Mouse (Mus musculus): Measurements from ENCODE around the gene Mgst2. TPM values are rescaled to one million over a fixed set of nuclear protein-coding genes. Genes with fewer than 3 reads are reported as not detected.
A peak's percentile ranks its signal among the peaks of the same experiment; 100 is the strongest.

Mgst2 gene
- total and polyA plus RNA-seq, 2 experiments from 2014 or later, result 1.0 TPM; not detected in 1

DNA sequence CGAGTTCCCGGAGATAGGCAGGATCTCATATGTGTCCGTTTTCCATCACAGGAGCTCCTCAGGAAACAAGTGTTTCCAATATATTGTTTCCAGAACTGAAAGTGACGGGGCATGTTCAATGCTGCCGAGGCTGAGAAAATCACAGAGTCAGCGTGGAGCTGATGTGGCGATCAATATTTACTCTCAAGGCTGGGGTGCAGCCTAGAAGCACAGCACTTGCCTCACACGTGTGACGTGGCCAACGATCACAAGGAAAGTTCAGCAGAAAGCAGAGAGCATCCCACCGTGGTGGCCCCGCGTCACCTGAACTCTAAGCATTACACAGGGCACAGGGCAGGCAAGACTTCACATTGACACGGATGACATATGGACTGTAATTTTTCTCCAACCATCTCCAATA lies 34.4 kb downstream of the Mgst2 start:
- ATAC-seq, result no peak
- no peak for TF ChIP-seq CTCF (IDR thresholded peaks at IDR 0.05; ENCODE audit: low read depth)

DNA sequence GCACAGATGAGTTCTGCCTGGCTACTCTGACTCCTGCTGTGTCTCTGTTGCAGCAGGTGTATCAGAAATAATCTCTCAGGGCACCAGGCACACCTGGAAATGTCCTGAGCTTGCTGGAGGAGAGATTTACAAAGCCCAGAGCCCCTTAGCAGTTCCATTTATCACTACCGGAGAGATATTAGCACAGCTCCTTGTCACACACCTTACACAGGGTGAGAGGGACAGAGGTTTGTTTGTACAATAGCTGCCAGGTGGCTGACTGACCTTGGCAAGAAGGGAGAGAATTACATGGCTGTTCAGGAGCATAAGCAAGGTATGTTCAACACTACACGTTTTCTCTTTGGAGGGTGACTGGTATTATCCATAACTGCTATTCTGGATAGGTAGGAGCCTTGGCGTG lies 35.6 kb downstream of the Mgst2 start:
- no peaks in the 10 kb centered on the region; the same call in 1 of the 2 replicates for H3K36me3 ChIP-seq (ENCODE audit: insufficient read depth, low read length)
- H3K27me3 ChIP-seq (ENCODE audit: insufficient read depth, low read length), result no peaks in the 10 kb centered on the region
- no peaks in the 10 kb centered on the region for H3K9me3 ChIP-seq (ENCODE audit: low read length)
- 81% methylated on average over 3 of the region's 3 CpGs for WGBS
- no peak overlapping the region for H3K9ac ChIP-seq (replicated peaks; ENCODE audit: low read length)
- no peak for TF ChIP-seq CTCF (IDR thresholded peaks at IDR 0.05; ENCODE audit: low read depth)
- H3K4me3 ChIP-seq (ENCODE audit: low read length), result no peak overlapping the region
- no peak overlapping the region for H3K4me2 ChIP-seq (ENCODE audit: low read depth, low read length)
- H3K27ac ChIP-seq, result no peak overlapping the region
- no peak for ATAC-seq
- peaks cover 7% of the 10 kb centered on the region for H3K4me1 ChIP-seq (ENCODE audit: insufficient read depth, low read length)
- DNase-seq (ENCODE audit: low spot score), result no peak

More for the DNA sequence above, 34.4 kb downstream of the Mgst2 start:
- Histone ChIP-seq H3K9me3 (ENCODE audit: low read length) (no peaks in the 10 kb centered on the region), H3K4me1 (ENCODE audit: insufficient read depth, low read length) (no peaks in the 10 kb centered on the region), H3K27ac (no peak overlapping the region), H3K27me3 (ENCODE audit: insufficient read depth, low read length) (no peaks in the 10 kb centered on the region), H3K4me2 (ENCODE audit: low read depth, low read length) (no peak overlapping the region), H3K9ac (replicated peaks; ENCODE audit: low read length) (no peak overlapping the region), H3K4me3 (ENCODE audit: low read length) (no peak overlapping the region), H3K36me3 (ENCODE audit: insufficient read depth, low read length) (peaks cover 9% of the 10 kb centered on the region)
- WGBS, result 90% methylated on average over 14 of the region's 14 CpGs
- no peak for DNase-seq (ENCODE audit: low spot score)

GRCm38 (mm10) chr3:51697931-51698330 lies 37.8 kb downstream of the Mgst2 start:
- H3K4me3 ChIP-seq (ENCODE audit: low read length), result no peak overlapping the region
- no peaks in the 10 kb centered on the region for H3K36me3 ChIP-seq (ENCODE audit: insufficient read depth, low read length)
- ATAC-seq, result no peak
- DNase-seq (ENCODE audit: low spot score), result no peak
- peaks cover 18% of the 10 kb centered on the region for H3K4me1 ChIP-seq (ENCODE audit: insufficient read depth, low read length)
- H3K9ac ChIP-seq (replicated peaks; ENCODE audit: low read length), result no peak overlapping the region
- TF ChIP-seq CTCF (IDR thresholded peaks at IDR 0.05; ENCODE audit: low read depth), result no peak
- 95% methylated on average over 3 of the region's 3 CpGs for WGBS
- H3K27me3 ChIP-seq (ENCODE audit: insufficient read depth, low read length), result no peaks in the 10 kb centered on the region
- H3K4me2 ChIP-seq (ENCODE audit: low read depth, low read length), result no peak overlapping the region
- no peak overlapping the region for H3K27ac ChIP-seq
- H3K9me3 ChIP-seq (ENCODE audit: low read length), result no peaks in the 10 kb centered on the region

DNA sequence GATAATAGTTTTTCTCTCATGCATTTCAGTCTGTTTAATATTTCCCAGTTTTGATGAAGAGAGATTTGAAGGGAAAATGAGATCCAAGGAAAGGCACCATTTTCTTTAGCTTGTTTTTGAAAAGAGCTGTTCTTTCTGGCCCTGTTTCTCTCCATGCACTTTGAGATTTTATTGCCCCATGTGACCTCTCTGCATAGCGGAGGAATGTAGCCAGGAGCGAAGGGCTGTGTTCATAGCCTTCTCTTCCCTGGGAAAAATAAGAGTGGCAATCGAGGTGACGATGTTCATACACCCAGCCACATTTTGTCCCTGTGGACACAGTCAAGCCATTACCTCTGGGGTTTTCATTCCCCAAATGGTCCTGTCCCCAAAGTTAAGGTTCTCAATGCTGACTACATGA lies 40.0 kb downstream of the Mgst2 start:
- Histone ChIP-seq H3K27ac (peak overlapping the region; percentile 78), H3K9me3 (ENCODE audit: low read length) (no peaks in the 10 kb centered on the region), H3K36me3 (ENCODE audit: insufficient read depth, low read length) (no peaks in the 10 kb centered on the region), H3K4me3 (ENCODE audit: low read length) (no peak overlapping the region), H3K27me3 (ENCODE audit: insufficient read depth, low read length) (no peaks in the 10 kb centered on the region), H3K9ac (replicated peaks; ENCODE audit: low read length) (peak overlapping the region; percentile 45; the same call in 1 of the 2 replicates), H3K4me2 (ENCODE audit: low read depth, low read length) (peak overlapping the region; percentile 62; the same call in 1 of the 2 replicates), H3K4me1 (ENCODE audit: insufficient read depth, low read length) (peaks cover 18% of the 10 kb centered on the region)
- WGBS, result 64% methylated on average over 4 of the region's 4 CpGs
- DNase-seq (ENCODE audit: low spot score) (no peak), ATAC-seq (no peak)
- TF ChIP-seq CTCF (IDR thresholded peaks at IDR 0.05; ENCODE audit: low read depth), result no peak

- Histone ChIP-seq H3K4me3 (ENCODE audit: low read length) (peak overlapping the region; percentile 36), H3K36me3 (ENCODE audit: insufficient read depth, low read length) (no peaks in the 10 kb centered on the region), H3K9me3 (ENCODE audit: low read length) (no peaks in the 10 kb centered on the region), H3K27ac (peak overlapping the region; percentile 78), H3K27me3 (ENCODE audit: insufficient read depth, low read length) (no peaks in the 10 kb centered on the region), H3K4me2 (ENCODE audit: low read depth, low read length) (peak overlapping the region; percentile 62), H3K4me1 (ENCODE audit: insufficient read depth, low read length) (peaks cover 18% of the 10 kb centered on the region), H3K9ac (replicated peaks; ENCODE audit: low read length) (peak overlapping the region; percentile 45)
- WGBS, result 13% methylated on average over 15 of the region's 15 CpGs
- DNase-seq (ENCODE audit: low spot score), result peak; percentile 56
- TF ChIP-seq CTCF (IDR thresholded peaks at IDR 0.05; ENCODE audit: low read depth), result no peak
- ATAC-seq, result no peak
Measured at GRCm38 (mm10) chr3:51700731-51701280, 40.6 kb downstream of the Mgst2 start.

DNA sequence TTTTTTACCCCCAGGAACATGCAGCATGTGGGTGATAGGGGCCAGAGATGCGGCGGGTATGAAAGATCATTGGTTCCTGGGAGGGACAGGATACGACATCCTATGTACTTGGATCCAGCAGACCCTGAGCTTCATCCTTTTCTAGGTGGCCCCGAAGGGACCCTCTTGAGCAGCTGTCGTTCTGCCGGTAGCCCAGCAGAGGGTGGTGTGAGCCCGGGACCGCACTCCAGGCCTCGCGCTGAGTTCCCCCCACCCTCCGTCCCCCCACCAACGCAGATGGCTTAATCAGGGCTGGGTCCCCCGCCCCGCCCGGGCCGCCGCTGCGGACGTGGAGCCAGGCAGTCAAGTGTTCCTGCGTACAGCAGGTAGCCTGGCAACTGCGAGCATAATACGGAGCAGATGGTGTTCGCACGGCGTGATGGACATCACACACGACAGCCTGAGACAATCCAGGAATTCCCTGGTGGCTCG lies 41.2 kb downstream of the Mgst2 start:
- H3K9me3 ChIP-seq (ENCODE audit: low read length), result no peaks in the 10 kb centered on the region
- ATAC-seq (peak; percentile 97), DNase-seq (ENCODE audit: low spot score) (peak; percentile 94)
- H3K27me3 ChIP-seq (ENCODE audit: insufficient read depth, low read length), result no peaks in the 10 kb centered on the region
- H3K4me3 ChIP-seq (ENCODE audit: low read length), result peak overlapping the region; percentile 36
- H3K4me2 ChIP-seq (ENCODE audit: low read depth, low read length), result peak overlapping the region; percentile 62
- peak; percentile 87 for TF ChIP-seq CTCF (IDR thresholded peaks at IDR 0.05; ENCODE audit: low read depth)
- no peaks in the 10 kb centered on the region for H3K36me3 ChIP-seq (ENCODE audit: insufficient read depth, low read length)
- peak overlapping the region; percentile 78 for H3K27ac ChIP-seq
- under 1% methylated on average over 27 of the region's 27 CpGs for WGBS
- H3K9ac ChIP-seq (replicated peaks; ENCODE audit: low read length), result peak overlapping the region; percentile 45
- peaks cover 18% of the 10 kb centered on the region for H3K4me1 ChIP-seq (ENCODE audit: insufficient read depth, low read length)

- Histone ChIP-seq H3K4me3 (ENCODE audit: low read length) (peak overlapping the region; percentile 36), H3K4me1 (ENCODE audit: insufficient read depth, low read length) (peaks cover 18% of the 10 kb centered on the region), H3K9ac (replicated peaks; ENCODE audit: low read length) (peak overlapping the region; percentile 45; the same call in 1 of the 2 replicates), H3K36me3 (ENCODE audit: insufficient read depth, low read length) (no peaks in the 10 kb centered on the region), H3K9me3 (ENCODE audit: low read length) (no peaks in the 10 kb centered on the region), H3K27ac (peak overlapping the region; percentile 78), H3K27me3 (ENCODE audit: insufficient read depth, low read length) (no peaks in the 10 kb centered on the region), H3K4me2 (ENCODE audit: low read depth, low read length) (peak overlapping the region; percentile 62)
- peak; percentile 72 for ATAC-seq
- WGBS, result 7% methylated on average over 13 of the region's 13 CpGs
- DNase-seq (ENCODE audit: low spot score), result peak; percentile 55
- no peak for TF ChIP-seq CTCF (IDR thresholded peaks at IDR 0.05; ENCODE audit: low read depth)
Measured at GRCm38 (mm10) chr3:51701950-51702349, 41.8 kb downstream of the Mgst2 start.
